Mouse (Mus musculus): ENCODE data around the gene Tanc1.
"Not testable (repeated sequence)": the region's sequence is repeated elsewhere in the genome, so short reads cannot be mapped to it uniquely, and the experiment has no call there.

Tanc1 gene

DNA sequence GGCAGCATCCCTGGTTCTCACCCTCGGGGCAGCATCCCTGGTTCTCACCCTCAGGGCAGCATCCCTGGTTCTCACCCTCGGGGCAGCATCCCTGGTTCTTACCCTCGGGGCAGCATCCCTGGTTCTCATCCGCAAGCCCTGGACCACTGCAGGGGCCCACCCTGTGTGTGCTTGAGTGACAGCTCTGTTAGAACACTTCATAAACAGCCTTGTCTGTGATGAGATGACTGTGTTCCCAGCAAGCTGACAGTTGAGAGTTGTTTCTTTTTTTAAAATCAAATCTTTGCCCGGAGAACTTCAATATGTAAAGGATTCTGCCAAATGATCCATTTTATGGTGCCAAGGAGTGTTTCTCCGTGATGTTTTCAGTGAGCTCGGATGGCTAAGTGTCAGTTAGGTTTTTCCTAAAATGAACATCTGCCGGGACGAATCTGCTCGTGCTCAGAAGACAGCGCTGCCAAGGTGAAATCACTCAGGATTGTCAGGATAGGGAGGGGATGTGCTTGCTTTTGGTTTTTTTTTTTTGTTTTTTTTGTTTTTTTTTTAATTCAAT is 216.3 kb downstream of the Tanc1 start:
- in situ Hi-C loops (cut with MboI), result no loop called here

DNA sequence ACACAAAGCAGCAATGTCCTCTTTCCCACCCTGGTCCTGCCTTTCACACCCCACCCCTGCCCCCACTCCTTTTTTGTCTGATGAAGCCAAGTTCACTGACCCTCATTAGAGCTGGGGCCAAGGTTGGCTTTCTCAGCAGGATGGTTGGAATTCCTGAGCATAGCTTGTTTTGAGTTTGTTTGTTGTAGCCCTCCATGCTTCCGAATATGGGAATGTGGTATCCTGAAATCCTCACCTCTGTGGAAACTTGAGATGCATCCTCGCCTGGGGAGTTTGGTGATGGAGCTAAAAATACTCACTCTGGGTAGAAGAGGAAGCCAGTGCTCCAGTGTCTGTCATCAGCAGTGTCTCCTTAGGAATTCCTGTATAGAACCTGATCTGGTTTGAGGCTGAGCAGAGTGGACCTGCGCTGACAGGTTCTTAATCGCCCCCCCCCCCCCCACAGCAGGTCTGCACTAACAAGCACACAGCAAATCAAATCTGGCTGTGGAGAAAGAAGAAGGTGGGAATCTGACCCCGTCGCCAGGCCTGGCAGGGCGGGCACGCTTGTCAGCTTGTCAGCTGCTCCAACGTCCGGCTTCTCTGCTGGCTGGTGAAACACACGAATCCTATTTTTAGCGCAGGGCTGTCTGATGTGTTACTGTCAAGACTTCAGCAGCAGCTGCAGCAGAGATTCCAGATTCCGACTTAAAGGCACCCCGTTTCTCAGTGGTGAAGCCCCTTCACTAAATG is 217.1 kb downstream of the Tanc1 start:
- in situ Hi-C loops (cut with MboI), result no loop called here

GRCm38 (mm10) chr2:59829718-59830117 is 217.9 kb downstream of the Tanc1 start:
- in situ Hi-C loops (cut with MboI), result no loop called here

DNA sequence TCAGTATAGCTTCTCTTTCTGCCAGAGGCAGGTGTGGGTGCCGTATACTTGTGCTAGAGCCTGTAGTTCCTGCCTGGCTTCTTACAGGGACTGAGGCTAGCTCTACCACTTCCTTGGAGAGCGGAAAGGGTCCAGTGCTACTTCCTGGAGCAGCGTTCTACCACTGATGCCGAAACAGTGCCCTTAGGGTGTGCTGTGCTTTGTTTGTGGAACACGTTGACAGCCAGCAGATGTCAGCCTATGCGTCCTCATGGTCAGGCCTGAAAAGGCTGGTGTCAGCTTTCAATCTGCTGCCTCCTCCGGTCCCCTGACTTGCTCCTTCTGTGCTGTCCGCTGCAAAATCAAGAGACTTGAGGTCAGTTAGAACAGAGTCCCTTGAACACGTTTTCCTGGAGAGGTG is 218.3 kb downstream of the Tanc1 start:
- in situ Hi-C loops (cut with MboI), result no loop called here

- in situ Hi-C loops (cut with MboI), result no loop called here
Measured at GRCm38 (mm10) chr2:59830940-59831339, 219.1 kb downstream of the Tanc1 start.

GRCm38 (mm10) chr2:59831831-59832230 is 220.0 kb downstream of the Tanc1 start:
- in situ Hi-C loops (cut with MboI), result no loop called here

- in situ Hi-C loops (cut with MboI), result no loop called here
Measured at GRCm38 (mm10) chr2:59838825-59839224, 227.0 kb downstream of the Tanc1 start.

DNA sequence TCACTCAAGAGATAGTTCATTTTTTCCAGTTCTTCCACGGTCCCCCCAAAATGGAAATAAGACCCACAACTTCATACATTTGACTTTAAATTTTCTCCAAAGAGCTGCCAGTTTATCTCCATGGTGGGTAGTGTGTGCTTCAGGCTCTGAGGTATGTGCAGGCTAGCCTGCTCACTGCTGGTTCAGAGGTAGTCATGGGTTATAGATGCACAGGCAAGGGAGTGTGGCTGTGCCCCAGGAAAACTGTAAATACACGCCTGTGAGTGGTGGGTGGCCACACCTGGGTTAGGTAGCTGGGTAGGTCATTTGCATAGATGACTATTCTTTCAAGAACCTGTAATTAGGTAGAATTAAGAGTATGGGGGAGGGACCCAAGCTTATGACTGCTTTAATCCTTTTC is 227.9 kb downstream of the Tanc1 start:
- in situ Hi-C loops (cut with MboI), result no loop called here

DNA sequence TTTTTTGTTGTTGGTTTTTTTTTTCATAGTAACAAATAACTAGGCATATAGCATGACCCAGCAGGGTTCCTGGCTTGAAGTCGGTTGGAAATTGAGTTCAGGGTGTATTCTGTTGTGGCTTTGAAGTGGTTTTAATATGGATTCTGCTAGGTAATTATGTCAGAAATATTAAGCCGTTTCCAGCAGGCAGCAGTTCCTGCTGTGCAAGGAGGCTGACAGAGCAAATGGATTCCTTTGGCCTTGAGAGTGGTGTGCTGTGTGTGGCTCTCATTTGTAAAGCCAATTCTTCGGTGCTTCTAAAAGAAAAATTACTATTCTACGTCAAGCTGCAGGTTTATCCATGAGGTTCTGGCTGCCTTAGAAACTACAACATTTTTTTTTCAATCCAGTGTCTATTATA is 228.3 kb downstream of the Tanc1 start:
- in situ Hi-C loops (cut with MboI), result no loop called here

- in situ Hi-C loops (cut with MboI), result no loop called here
Measured at GRCm38 (mm10) chr2:59841189-59841939, 229.5 kb downstream of the Tanc1 start.

- in situ Hi-C loops (cut with MboI), result no loop called here
Measured at GRCm38 (mm10) chr2:59841944-59842343, 230.1 kb downstream of the Tanc1 start.

GRCm38 (mm10) chr2:59842556-59843008 is 230.7 kb downstream of the Tanc1 start:
- in situ Hi-C loops (cut with MboI), result no loop called here

- in situ Hi-C loops (cut with MboI), result no loop called here
Measured at GRCm38 (mm10) chr2:59843156-59843555, 231.3 kb downstream of the Tanc1 start.

GRCm38 (mm10) chr2:59843848-59844247 is 232.0 kb downstream of the Tanc1 start:
- in situ Hi-C loops (cut with MboI), result no loop called here

DNA sequence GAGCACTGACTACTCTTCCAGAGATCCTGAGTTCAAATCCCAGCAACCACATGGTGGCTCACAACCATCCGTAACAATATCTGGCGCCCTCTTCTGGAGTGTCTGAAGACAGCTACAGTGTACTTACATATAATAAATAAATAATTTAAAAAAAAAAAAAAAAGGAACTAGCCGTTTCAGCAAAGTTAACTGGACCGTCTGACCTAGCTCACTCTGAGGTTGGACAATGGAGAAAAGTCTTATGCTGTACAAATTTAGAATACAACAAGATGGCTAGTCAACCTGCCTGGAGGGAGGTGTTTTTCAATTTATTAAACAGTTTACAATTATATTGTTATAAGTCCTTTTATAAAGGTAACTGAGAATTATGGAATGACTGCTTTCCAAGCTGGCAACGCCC is 240.0 kb downstream of the Tanc1 start:
- in situ Hi-C loops (cut with MboI), result not testable (repeated sequence)

DNA sequence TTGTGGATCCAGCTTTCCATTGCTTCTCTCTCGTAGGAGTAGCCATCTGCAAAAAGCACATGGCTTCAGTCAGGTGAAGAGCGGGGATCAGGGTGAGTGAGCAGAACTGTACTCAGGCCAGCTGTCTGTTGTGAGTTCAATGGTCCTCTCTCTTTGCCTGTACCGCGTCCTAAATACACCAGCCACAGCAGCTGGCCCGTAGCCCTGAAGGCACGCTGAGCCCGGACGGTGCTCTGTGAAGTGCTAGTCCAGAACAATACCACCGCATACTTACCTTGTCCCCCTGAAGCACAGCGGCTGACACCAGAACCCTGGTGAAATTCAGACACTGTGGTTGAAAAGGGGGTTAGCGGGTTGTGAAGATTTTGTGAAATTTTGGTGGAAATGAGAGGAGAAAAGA is 241.1 kb downstream of the Tanc1 start:
- in situ Hi-C loops (cut with MboI), result no loop called here

DNA sequence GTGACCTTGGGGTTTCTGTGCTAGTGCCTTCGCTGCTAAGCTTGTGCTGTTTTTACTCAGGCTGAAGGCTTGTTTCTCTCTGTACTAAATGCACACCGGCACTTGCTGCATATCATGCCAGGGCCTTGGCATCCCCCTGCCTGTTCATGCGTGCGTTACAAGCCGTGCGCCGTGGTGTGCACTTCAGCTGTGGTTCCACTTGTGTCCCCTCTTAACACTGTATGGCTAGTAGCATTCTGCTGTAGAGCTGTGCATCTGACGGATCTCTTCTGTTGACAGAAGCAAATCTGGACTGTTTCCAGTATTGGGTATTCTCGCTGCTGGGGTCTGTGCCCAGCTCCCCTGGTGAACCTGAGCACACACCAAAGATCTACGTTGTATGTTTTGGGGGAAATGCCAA is 241.7 kb downstream of the Tanc1 start:
- in situ Hi-C loops (cut with MboI), result no loop called here

DNA sequence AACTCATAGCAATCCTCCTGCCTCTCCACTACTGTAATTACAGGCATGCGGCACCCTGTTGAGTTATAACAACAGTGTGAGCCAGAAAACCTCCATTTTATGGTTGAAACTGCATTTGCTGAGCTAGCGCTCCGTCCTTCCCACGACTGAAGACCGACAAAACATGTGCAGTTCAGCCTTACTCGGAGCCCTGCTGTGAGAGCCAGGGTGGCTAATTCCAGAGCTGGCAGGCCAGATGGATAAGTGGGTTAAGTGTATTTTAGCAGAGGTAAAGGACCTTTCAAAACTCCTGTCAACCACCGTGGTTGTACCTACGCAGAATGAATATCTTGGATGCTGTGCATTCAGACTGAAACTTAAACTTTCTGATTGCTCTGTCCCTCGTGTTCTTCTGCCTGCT is 242.5 kb downstream of the Tanc1 start:
- in situ Hi-C loops (cut with MboI), result no loop called here

DNA sequence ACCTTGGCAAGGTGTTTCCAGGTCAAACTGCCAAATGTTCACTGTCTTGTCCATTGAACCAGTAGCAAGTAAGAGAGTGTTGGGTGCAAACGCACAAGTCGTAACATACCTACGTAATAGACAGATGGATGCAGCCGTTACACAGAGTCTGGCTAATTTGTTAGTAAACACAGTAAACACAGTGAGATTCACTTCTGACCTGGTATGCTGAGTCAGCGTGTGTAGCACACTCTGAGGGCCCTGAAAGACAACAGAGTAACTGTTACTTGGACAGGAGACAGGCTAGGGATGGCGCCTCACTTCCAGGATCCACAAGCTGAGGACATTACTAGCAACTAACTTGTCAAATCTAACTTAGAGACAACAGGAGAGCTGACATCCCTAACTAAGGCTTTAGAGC is 250.8 kb downstream of the Tanc1 start:
- in situ Hi-C loops (cut with MboI), result no loop called here

- in situ Hi-C loops (cut with MboI), result no loop called here
Measured at GRCm38 (mm10) chr2:59870526-59870925, 258.7 kb downstream of the Tanc1 start.

GRCm38 (mm10) chr2:59876482-59876881 is 264.6 kb downstream of the Tanc1 start:
- in situ Hi-C loops (cut with MboI), result no loop called here

- in situ Hi-C loops (cut with MboI), result no loop called here
Measured at GRCm38 (mm10) chr2:59877335-59877734, 265.5 kb downstream of the Tanc1 start.

DNA sequence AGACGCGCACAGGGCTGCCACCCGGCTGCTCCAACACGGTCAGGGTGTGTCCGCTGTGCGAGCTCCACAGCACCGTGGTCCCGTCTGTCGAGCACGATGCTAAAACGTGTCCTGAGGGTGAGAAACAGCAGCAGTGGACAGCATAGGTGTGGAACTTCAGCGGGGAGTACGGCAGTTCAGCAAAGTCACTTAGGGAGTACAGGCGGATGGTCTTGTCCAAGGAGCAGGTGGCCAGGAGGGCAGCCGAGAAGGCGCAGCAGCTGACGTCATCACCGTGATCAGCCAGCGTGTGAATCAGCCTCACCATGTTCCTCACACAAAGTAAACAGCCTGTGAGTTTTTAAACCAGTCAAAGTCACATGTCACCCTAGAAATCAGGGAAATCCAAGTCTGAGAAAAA is 266.4 kb downstream of the Tanc1 start:
- in situ Hi-C loops (cut with MboI), result no loop called here

Data from mature B cell (primary cell).